Mouse (Mus musculus) left cerebral cortex, postnatal 36 days (tissue): ENCODE data around the gene Phf20. TPM values are rescaled to one million over a fixed set of nuclear protein-coding genes. Genes with fewer than 3 reads are reported as not detected.
"Not testable (repeated sequence)": the region's sequence is repeated elsewhere in the genome, so short reads cannot be mapped to it uniquely, and the experiment has no call there.

ENCODE experiments used
- DNase-seq, 2 experiments: peaks; one replicate each; pipeline ENCODE4 v3.0.0; 2021 to 2022; ENCODE audit warnings: low spot score in 2 of 2, mixed read lengths in 1 of 2
- intact Hi-C: fragments of 180-260 bp; cut with DNase I; formaldehyde crosslinking; loops from one replicate; pipeline ENCODE4 v1.15.1; 2025
- total RNA-seq, 2 experiments: library from RNA; stranded (reverse); gene quantifications; 2 replicates each; pipeline ENCODE4 v1.2.3; 2021

The Phf20 gene
- 10 to 100 TPM; 68.9 to 77.7 TPM for total RNA-seq

- peak; percentile 98 for DNase-seq
- intact Hi-C loops, result loop anchor here (5.0 kb wide), 1 partner anchor 61 kb away; no protein-coding TSS in a partner anchor
These were observed at the start of gene Phf20 for GRCm38 (mm10) chr2:156196302-156197128. Gene Phf20, plus strand, starts transcription at chr2:156196466.

DNA sequence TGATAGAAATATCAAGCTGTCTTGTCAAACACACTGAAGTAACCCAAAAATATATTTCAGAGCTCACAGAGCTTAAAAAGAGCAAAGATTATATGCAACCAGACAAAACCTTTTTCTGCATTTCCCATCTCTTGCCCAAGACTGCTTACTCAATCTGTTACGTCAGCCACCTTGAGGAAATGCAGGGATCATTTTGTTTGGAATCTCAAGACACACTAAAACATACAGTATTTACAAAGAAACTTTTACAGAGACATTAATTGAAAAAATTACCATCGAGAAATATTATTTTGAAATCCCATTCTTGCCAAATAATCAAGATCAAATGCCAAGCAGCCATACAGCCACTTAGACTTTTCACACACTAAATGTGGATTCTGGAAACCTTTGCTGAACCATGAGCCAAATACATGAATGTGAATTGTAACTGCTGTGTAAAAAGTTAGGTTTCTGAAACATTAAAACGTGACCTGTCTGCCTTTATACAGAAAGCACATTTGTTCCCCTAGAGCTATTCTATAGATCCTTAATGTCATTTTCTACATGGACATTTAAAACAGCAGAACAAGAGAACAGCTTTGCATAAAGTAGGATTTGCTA lies 48.9 kb upstream of the Phf20 start:
- intact Hi-C loops, result loop anchor here (10.0 kb wide), 1 partner anchor 183 kb away; no protein-coding TSS in a partner anchor
- no peak for DNase-seq

DNA sequence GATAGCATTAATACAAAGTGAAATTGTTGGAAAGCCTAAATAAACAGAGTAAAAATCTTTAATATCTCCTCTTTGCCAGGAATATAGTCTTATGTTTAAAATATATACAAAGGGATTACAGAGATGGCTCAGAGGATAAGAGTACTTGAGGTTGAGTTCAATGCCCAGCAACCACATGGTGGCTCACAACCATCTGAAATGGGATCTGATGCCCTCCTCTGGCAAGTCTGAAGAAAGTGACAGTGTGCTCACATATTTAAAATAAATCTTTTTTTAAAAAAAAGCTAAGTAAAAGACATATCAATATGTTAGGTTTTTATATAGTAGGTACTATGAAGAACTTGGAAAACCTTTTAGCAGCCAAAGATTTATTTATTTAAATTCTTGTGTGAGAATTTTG lies 44.7 kb upstream of the Phf20 start:
- intact Hi-C loops, result no loop called here
- DNase-seq, result no peak

GRCm38 (mm10) chr2:156165478-156165877 lies 30.8 kb upstream of the Phf20 start:
- intact Hi-C loops, result no loop called here
- no peak for DNase-seq

- no peak for DNase-seq
- intact Hi-C loops, result no loop called here
These were observed 29.7 kb upstream of the Phf20 start for GRCm38 (mm10) chr2:156166557-156166956.

- intact Hi-C loops, result loop anchor here (5.0 kb wide), 2 partner anchors 80 to 100 kb away; no protein-coding TSS in a partner anchor
- no peak for DNase-seq
These were observed 19.2 kb upstream of the Phf20 start for GRCm38 (mm10) chr2:156177079-156177478.

DNA sequence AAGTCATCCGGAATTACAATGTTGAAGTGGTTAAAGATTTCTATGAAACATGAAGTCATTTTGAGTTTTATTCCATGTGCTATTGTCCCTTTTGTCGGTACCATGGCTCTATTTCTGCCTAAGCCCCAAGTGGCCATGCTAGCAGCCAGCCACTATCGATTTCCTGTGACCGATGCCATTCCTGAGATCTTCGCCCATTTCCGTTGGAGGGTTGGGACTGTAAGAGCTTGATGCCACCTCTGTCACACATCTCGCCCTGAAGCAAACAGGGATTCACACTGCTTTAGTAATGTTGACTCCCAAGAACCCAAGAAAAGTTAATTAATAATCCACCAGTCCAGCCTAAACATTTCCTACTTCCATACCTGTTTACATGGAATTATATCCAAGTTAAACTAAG lies 18.6 kb upstream of the Phf20 start:
- intact Hi-C loops, result loop anchor here (5.0 kb wide), 2 partner anchors 80 to 100 kb away; no protein-coding TSS in a partner anchor
- no peak for DNase-seq

- intact Hi-C loops, result loop anchor here (5.0 kb wide), 2 partner anchors 78 to 98 kb away; no protein-coding TSS in a partner anchor
These were observed 17.0 kb upstream of the Phf20 start for GRCm38 (mm10) chr2:156179046-156179795.

GRCm38 (mm10) chr2:156179796-156180093 lies 16.5 kb upstream of the Phf20 start:
- intact Hi-C loops, result loop anchor here (5.0 kb wide), 2 partner anchors 78 to 98 kb away; no protein-coding TSS in a partner anchor
- no peak for DNase-seq

More at GRCm38 (mm10) chr2:156179046-156179795, 17.0 kb upstream of the Phf20 start:
- peak; percentile 76 to 80 for DNase-seq

GRCm38 (mm10) chr2:156180094-156180821 lies 16.0 kb upstream of the Phf20 start, which contains the start of gene Rbm39:
Gene Rbm39, minus strand, starts transcription at chr2:156180238.
- DNase-seq, result peak; percentile 100
- intact Hi-C loops, result no loop called here

GRCm38 (mm10) chr2:156180824-156181590 lies 15.3 kb upstream of the Phf20 start:
- DNase-seq, result no peak
- intact Hi-C loops, result no loop called here

GRCm38 (mm10) chr2:156181592-156181991 lies 14.7 kb upstream of the Phf20 start:
- intact Hi-C loops, result no loop called here
- DNase-seq, result no peak

DNA sequence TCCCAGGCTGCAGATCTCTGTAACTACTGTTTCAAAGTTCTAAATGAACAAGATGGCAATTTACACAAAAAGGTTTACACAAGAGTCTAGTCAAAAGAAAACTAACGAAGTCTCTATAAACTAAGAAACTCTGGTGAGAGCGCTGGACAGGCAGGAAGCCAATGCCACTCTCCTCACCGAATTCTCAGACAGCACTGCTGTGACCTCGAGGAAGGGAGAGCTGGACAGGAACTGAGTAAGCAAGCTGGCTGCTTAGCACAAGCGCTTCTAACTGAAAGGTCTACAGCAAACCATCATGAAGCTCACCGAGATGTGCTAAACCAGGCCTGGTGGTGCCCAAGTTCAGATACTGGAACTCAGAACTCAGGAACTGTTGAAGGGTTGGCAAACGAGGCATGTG lies 7.0 kb upstream of the Phf20 start:
- intact Hi-C loops, DNase-seq: not testable (repeated sequence)

DNA sequence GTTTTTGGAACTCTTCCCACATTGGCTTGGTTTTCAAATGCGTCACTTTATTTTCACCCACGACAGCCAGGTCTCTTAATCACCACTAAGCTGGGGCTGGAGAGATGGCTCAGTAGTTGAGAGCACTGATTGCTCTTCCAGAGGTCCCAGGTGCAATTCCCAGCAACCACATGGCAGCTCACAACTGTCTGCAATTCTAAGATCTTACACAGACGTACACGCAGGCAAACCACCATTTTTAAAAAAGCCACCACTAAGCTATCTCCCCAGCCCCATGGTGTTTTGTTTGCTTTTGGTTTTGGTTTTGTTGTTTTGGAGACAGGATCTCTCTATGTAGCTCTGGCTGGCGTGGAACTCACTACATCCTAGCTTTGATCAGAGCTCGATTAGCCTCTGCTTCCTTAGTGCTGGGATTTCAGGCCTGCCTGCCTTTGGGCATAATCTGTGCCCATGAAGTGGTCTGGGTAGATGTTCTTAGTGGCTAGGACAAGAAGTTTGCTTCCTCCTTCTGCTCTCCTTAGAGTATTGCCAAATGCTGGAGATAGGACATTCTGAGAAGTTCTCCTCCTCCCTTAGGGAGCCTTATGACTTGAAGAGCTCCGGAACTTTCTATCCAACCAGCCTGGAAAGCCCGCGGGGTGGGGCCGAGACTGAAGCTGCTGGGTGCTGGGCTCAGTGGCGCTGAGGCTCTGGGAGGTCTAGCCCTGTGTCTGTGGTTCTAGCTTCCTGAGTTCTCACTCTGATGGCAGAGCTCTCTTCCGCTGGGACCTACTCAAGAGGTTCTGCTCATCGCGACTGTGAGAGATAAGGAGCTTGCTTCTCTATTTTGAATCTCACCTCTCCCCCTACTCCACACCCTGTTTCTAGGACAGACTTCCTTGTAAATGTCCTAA lies 6.0 kb upstream of the Phf20 start:
- intact Hi-C loops, result loop anchor here (5.0 kb wide), 1 partner anchor 87 kb away; no protein-coding TSS in a partner anchor

DNA sequence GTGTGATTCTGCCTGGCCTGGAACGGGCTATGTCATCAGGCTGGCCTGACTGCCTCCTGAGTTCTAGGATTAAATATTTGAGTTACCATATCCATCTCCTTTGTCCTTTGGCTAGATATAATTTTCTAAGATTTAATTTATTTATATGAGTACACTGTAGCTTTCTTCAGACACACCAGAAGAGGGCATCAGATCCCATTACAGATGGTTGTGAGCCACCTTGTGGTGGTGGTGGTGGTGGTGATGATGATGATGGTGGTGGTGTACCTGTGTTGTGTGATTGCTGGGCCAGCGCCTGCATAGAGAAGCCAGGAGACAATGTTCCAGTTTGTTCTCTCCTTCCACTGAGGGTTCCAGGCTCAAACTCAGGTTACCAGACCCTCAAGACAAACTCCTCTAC lies 4.7 kb upstream of the Phf20 start:
- DNase-seq, result no peak
- intact Hi-C loops, result loop anchor here (5.0 kb wide), 1 partner anchor 86 kb away; no protein-coding TSS in a partner anchor

More for the DNA sequence above, 6.0 kb upstream of the Phf20 start:
- DNase-seq, result no peak

- intact Hi-C loops, result loop anchor here (5.0 kb wide), 1 partner anchor 85 kb away; no protein-coding TSS in a partner anchor
These were observed 4.2 kb upstream of the Phf20 start for GRCm38 (mm10) chr2:156192068-156192467.

DNA sequence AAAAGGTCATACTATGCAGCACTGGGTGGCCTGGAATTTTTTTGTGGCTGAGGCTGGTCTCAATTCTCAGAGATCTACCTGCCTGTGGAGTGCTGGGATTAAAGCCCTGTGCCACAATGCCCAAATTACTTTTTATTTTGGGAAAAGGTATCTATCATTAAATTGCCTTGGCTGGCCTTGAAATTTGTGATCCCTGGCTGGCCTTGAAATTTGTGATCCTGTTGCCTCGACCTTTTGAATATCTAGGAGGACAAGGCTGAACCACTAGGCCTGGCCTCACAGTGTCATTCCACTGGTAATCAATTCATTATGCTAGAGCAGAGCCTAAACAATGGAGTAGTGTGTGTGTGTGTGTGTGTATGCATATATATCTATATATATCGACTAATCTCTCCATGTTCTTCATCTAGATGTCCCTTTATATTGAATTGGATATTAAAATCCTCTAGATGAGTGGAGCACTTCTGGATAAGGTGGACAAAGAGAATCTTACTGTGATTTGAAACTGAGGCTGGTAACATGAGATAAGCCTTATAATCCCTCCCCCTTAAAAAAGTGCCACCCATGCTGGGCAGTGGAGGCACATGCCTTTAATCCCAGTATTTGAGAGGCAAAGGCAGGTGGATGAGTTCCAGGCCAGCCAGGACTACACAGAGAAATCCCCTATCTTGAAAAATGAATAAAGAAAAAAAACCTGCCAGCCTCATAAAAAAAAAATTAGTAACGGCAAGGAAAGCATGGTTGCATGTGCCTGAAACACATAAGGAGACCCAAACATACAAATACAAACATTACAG lies 3.0 kb upstream of the Phf20 start:
- no peak for DNase-seq
- intact Hi-C loops, result loop anchor here (5.0 kb wide), 1 partner anchor 84 kb away; no protein-coding TSS in a partner anchor

More at GRCm38 (mm10) chr2:156192068-156192467, 4.2 kb upstream of the Phf20 start:
- no peak for DNase-seq
